Mouse (Mus musculus): ENCODE measurements around the gene Sec16b. TPM values are rescaled to one million over a fixed set of nuclear protein-coding genes. Genes with fewer than 3 reads are reported as not detected.

Gene Sec16b
- polyA plus RNA-seq (2012; rRNA removed), result 5.8 and 8.0 TPM in 2 replicates

DNA sequence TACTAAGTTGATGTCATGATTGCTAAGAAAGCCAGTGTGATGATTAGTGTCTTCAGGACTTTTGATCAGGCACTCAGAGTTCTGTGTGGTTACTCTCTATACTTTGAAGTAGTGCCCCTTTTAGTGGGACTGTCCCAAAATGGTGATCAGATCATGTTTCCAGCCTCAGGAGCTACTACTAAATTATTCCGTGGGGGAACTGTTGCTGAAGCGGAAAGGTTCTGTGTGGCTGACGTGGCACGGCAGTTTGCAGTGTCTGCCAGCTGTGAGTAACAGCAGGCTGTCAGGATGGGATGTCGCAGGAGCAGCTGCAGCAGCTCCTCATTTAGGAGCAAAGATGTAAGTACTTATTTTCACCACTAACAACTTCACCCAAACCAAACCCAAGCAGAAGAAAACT is at the start of gene Sec16b:
Gene Sec16b (plus strand): TSS at position 207 of the 400 bp plus-strand sequence.
- H3K4me3 ChIP-seq (replicated peaks; ENCODE audit: extremely low read depth, low read depth, low read length), result no peak within 1 kb of the TSS

GRCm38 (mm10) chr1:157457789-157458188 is 48.7 kb upstream of the Sec16b start:
- Histone ChIP-seq H3K4me1 (ENCODE audit: control insufficient read depth, insufficient read depth, low read length) (no peaks in the 10 kb centered on the region; the same call in 1 of the 2 replicates), H3K4me3 (replicated peaks; ENCODE audit: extremely low read depth, low read depth, low read length) (no peak overlapping the region)
- TF ChIP-seq CTCF (IDR thresholded peaks at IDR 0.05; ENCODE audit: insufficient read depth, low read length), result no peak
- no peak for TF ChIP-seq POLR2A (IDR thresholded peaks at IDR 0.05; ENCODE audit: borderline replicate concordance, extremely low read depth, low read depth, low read length)
- no peak for DNase-seq
- 93% methylated on average over 3 of the region's 3 CpGs for WGBS

More for the DNA sequence above, at the start of gene Sec16b:
- TF ChIP-seq POLR2A (IDR thresholded peaks at IDR 0.05; ENCODE audit: borderline replicate concordance, extremely low read depth, low read depth, low read length) (peak; percentile 23; the same call in 1 of the 2 replicates), CTCF (IDR thresholded peaks at IDR 0.05; ENCODE audit: insufficient read depth, low read length) (no peak)
- no peak for DNase-seq
- WGBS, result 69% methylated on average over 5 of the region's 5 CpGs
- H3K4me1 ChIP-seq (ENCODE audit: control insufficient read depth, insufficient read depth, low read length), result no peaks in the 10 kb centered on the region

DNA sequence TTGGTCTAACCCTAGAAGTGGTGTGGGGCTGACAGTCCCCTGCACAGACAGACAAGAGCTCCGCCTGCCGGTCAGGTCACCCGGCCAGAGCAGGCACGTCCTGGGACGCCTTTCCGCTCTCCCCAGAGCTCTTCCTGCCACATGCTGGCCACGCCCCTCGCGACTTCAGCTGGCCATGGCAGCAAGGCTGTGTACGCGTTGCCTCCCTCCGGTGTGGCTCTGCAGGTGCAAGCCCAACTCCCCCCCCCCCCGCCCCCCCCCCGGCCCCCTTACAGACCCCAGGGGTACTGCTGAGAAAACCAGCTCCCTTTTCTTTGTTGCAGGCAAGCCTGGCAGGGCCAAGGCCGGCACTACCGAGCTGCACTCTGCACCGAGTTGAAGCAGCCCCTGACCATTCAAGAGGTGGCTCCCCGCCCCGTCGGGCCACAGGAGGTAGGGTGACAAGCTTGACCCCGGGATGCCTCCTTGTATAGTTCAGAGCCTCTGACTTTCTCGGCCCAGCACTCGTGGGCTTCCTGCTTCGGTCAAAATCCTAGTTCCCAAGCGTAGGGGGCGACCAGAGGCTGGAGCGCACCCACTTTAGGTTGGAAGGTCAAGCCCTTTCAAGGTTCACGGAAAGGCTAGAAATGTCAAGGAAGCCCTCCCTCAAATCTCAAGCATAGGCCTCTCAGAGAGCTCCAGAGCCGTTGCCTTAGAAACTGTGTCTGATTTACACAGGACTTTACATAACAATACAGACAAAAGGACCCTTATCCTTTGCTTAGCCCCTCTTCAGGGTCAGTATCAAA is 47.9 kb upstream of the Sec16b start, which contains the start of gene Cryzl2:
Gene Cryzl2 (plus strand): TSS at position 157 of the 788 bp plus-strand sequence.
- Histone ChIP-seq H3K4me3 (replicated peaks; ENCODE audit: extremely low read depth, low read depth, low read length) (peak within 1 kb of the TSS; percentile 50), H3K4me1 (ENCODE audit: control insufficient read depth, insufficient read depth, low read length) (no peaks in the 10 kb centered on the region; the same call in 1 of the 2 replicates)
- 8% methylated on average over 28 of the region's 29 CpGs for WGBS
- TF ChIP-seq CTCF (IDR thresholded peaks at IDR 0.05; ENCODE audit: insufficient read depth, low read length) (peak; percentile 79), POLR2A (IDR thresholded peaks at IDR 0.05; ENCODE audit: borderline replicate concordance, extremely low read depth, low read depth, low read length) (peak; percentile 50; the same call in 1 of the 2 replicates)
- DNase-seq, result peak; percentile 81

DNA sequence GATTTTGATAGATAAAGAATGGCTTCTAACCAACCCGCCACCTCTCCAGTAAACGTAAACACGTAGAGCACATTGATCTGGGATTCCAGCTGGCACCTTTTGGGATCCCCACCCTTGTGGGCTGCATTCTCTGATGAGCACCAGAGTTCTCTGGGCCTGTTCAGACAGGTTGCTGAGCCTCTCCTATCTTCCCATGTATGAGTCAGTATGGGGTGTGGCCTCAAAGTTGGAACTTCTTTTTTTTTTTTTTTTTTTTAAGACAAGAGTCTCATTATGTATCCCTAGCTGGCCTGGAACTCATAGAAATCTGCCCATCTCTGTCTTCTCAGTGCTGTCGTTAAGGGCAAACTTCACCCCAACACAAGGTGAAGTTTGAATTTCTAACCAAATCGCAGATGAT is 46.6 kb upstream of the Sec16b start:
- Histone ChIP-seq H3K4me1 (ENCODE audit: control insufficient read depth, insufficient read depth, low read length) (no peaks in the 10 kb centered on the region; the same call in 1 of the 2 replicates), H3K4me3 (replicated peaks; ENCODE audit: extremely low read depth, low read depth, low read length) (no peak overlapping the region)
- WGBS, result 92% methylated on average over 5 of the region's 5 CpGs
- no peak for TF ChIP-seq POLR2A (IDR thresholded peaks at IDR 0.05; ENCODE audit: borderline replicate concordance, extremely low read depth, low read depth, low read length)
- TF ChIP-seq CTCF (IDR thresholded peaks at IDR 0.05; ENCODE audit: insufficient read depth, low read length), result no peak
- no peak for DNase-seq

- H3K4me3 ChIP-seq (replicated peaks; ENCODE audit: extremely low read depth, low read depth, low read length), result no peak overlapping the region
- 98% methylated on average over 5 of the region's 5 CpGs for WGBS
- no peak for DNase-seq
Measured at GRCm38 (mm10) chr1:157461276-157461675, 45.3 kb upstream of the Sec16b start.

GRCm38 (mm10) chr1:157462336-157462735 is 44.2 kb upstream of the Sec16b start:
- DNase-seq, result no peak
- Histone ChIP-seq H3K4me3 (replicated peaks; ENCODE audit: extremely low read depth, low read depth, low read length) (no peak overlapping the region), H3K4me1 (ENCODE audit: control insufficient read depth, insufficient read depth, low read length) (no peaks in the 10 kb centered on the region; the same call in 1 of the 2 replicates)
- 69% methylated on average over 3 of the region's 3 CpGs for WGBS
- TF ChIP-seq POLR2A (IDR thresholded peaks at IDR 0.05; ENCODE audit: borderline replicate concordance, extremely low read depth, low read depth, low read length), result no peak
- TF ChIP-seq CTCF (IDR thresholded peaks at IDR 0.05; ENCODE audit: insufficient read depth, low read length), result no peak

More at GRCm38 (mm10) chr1:157461276-157461675, 45.3 kb upstream of the Sec16b start:
- no peaks in the 10 kb centered on the region; the same call in 1 of the 2 replicates for H3K4me1 ChIP-seq (ENCODE audit: control insufficient read depth, insufficient read depth, low read length)
- no peak for TF ChIP-seq CTCF (IDR thresholded peaks at IDR 0.05; ENCODE audit: insufficient read depth, low read length)
- TF ChIP-seq POLR2A (IDR thresholded peaks at IDR 0.05; ENCODE audit: borderline replicate concordance, extremely low read depth, low read depth, low read length), result no peak

DNA sequence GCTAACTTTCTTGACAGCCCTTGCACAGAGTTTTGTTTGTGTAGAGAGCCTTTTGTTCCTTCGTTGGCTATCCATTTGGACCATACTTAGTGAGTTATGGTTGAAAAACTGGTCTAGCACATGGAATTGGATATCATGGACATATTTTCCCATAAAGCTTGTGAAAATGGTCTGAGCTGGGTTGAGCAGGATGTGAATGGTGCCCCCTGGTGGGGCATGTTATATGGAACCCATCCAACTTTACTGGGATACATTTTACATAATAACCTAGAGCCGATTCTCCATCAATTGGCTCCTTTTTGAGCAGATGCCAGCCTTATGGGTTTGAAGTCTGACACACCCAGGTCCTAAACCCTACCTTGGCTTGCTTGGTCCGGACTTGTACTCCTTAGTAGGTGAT is 41.3 kb upstream of the Sec16b start:
- 78% methylated on average over 3 of the region's 3 CpGs for WGBS
- Histone ChIP-seq H3K4me3 (replicated peaks; ENCODE audit: extremely low read depth, low read depth, low read length) (no peak overlapping the region), H3K4me1 (ENCODE audit: control insufficient read depth, insufficient read depth, low read length) (no peaks in the 10 kb centered on the region)
- peak; percentile 37 for DNase-seq
- 0 out of 2 replicates have a peak, but pooled peaks have one; percentile 12 for TF ChIP-seq CTCF (IDR thresholded peaks at IDR 0.05; ENCODE audit: insufficient read depth, low read length)
- TF ChIP-seq POLR2A (IDR thresholded peaks at IDR 0.05; ENCODE audit: borderline replicate concordance, extremely low read depth, low read depth, low read length), result no peak

- TF ChIP-seq CTCF (IDR thresholded peaks at IDR 0.05; ENCODE audit: insufficient read depth, low read length) (no peak), POLR2A (IDR thresholded peaks at IDR 0.05; ENCODE audit: borderline replicate concordance, extremely low read depth, low read depth, low read length) (no peak)
- DNase-seq, result no peak
- WGBS, result 92% methylated on average over 8 of the region's 8 CpGs
- Histone ChIP-seq H3K4me1 (ENCODE audit: control insufficient read depth, insufficient read depth, low read length) (no peaks in the 10 kb centered on the region), H3K4me3 (replicated peaks; ENCODE audit: extremely low read depth, low read depth, low read length) (no peak overlapping the region)
Measured at GRCm38 (mm10) chr1:157467866-157468265, 38.7 kb upstream of the Sec16b start.

DNA sequence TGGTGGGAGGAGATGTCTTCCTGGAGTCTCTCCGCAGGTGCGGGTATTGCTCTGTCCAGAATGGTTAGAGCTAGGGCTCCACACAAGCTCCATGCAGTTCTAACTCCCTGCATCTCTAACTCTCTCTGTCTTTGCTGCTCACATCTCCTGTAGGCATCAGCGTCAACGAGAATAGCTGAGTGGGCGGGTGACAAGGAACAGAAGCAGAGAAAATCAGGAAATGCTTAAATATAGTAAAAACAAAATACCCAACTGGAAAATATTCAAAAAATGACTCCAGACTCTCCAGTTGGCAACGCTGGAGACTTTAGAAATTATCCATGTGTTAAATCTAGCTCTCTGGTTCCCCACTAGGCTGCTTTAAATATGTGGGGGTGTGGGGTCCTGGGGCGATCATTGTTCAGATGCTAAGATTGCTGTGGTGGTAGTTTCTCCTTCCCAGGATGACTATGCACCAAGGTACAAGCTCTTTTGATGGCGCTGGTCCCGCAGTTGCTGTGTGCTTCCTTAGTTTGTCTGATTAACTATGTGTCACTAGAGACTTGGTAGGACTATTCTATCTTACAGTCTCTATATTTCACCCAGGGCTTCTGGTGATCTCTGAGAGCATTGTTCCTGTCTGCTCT is 35.7 kb upstream of the Sec16b start:
- 87% methylated on average over 9 of the region's 9 CpGs for WGBS
- no peaks in the 10 kb centered on the region for H3K4me1 ChIP-seq (ENCODE audit: control insufficient read depth, insufficient read depth, low read length)
- H3K4me3 ChIP-seq (replicated peaks; ENCODE audit: extremely low read depth, low read depth, low read length), result no peak overlapping the region
- no peak for TF ChIP-seq POLR2A (IDR thresholded peaks at IDR 0.05; ENCODE audit: borderline replicate concordance, extremely low read depth, low read depth, low read length)
- no peak for TF ChIP-seq CTCF (IDR thresholded peaks at IDR 0.05; ENCODE audit: insufficient read depth, low read length)
- no peak for DNase-seq
